Mouse (Mus musculus) embryonic facial prominence, embryonic 10.5 days (tissue): ENCODE measurements around the gene H2-Oa. TPM values are rescaled to one million over a fixed set of nuclear protein-coding genes. Genes with fewer than 3 reads are reported as not detected.

ENCODE experiments used
- DNase-seq: peaks from one replicate; pipeline ENCODE4 v3.0.0-alpha.2; 2017; ENCODE audit warnings: low spot score
- H3K27ac ChIP-seq: fragments of 300-500 bp; sonication (generic); replicated peaks from 2 replicates; pipeline ENCODE4 v1.5.1; 2016; ENCODE audit warnings: mild to moderate bottlenecking
- H3K27me3 ChIP-seq: fragments of 300-500 bp; sonication (generic); replicated peaks from 2 replicates; pipeline ENCODE4 v1.6.1; 2016; ENCODE audit warnings: low read depth, mild to moderate bottlenecking; ENCODE audit not compliant: poor library complexity, severe bottlenecking
- H3K36me3 ChIP-seq: fragments of 300-500 bp; sonication (generic); replicated peaks from 2 replicates; pipeline ENCODE4 v1.6.1; 2016; ENCODE audit warnings: mild to moderate bottlenecking, moderate library complexity
- H3K4me1 ChIP-seq: fragments of 300-500 bp; sonication (generic); 2 replicates; pipeline ENCODE4 v1.6.1; 2016
- H3K4me3 ChIP-seq: fragments of 300-500 bp; sonication (generic); 2 replicates; pipeline ENCODE4 v1.5.1; 2016; ENCODE audit warnings: mild to moderate bottlenecking, moderate library complexity
- H3K9me3 ChIP-seq: fragments of 300-500 bp; sonication (generic); 2 replicates; pipeline ENCODE4 v1.6.1; 2016; ENCODE audit warnings: mild to moderate bottlenecking
- WGBS: fragments of 180-500 bp; shearing (Covaris S2); methylation state at CpG from one replicate; pipeline ENCODE4 v1.1.7; 2016; 5-methylcytosine and 5-hydroxymethylcytosine counted together
- polyA plus RNA-seq: library from polyadenylated mRNA; unstranded; fragments of >200 nt; fragmentation: Nextera tagmentation; extraction: Ambion mirVana; gene quantifications from 2 replicates; pipeline ENCODE4 v1.2.1, GENCODE M21; 2016

H2-Oa gene
- polyA plus RNA-seq, 1 experiment from 2014 or later = 0.31 TPM

DNA sequence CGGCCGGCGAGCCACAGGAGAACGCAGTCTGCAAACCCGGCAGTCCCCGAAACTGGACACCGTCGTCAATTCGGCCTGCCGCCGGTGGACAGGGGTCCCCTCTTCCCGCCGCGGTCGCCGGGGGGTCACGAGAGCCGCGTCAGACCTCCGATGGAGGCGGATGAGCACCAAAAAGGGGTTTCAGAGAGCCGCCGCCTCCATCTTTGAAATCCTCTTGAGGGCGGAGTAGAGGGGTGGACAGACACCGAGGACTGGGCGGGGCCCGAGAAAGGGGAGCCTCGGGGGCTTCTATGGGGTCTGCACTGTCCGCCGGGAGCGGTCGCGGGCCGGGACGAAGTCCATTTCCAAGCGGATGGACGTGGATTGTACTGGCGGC is 26.7 kb downstream of the H2-Oa start:
- WGBS = under 1% methylated on average over 38 of the region's 38 CpGs
- peaks cover 56% of the 10 kb centered on the region for H3K36me3 ChIP-seq
- no peaks in the 10 kb centered on the region for H3K9me3 ChIP-seq
- peak overlapping the region; percentile 100 for H3K27ac ChIP-seq
- H3K4me1 ChIP-seq = peaks cover 28% of the 10 kb centered on the region
- H3K4me3 ChIP-seq = peak overlapping the region; percentile 99
- no peak for DNase-seq
- H3K27me3 ChIP-seq = no peaks in the 10 kb centered on the region

GRCm38 (mm10) chr17:34119249-34120179 is 27.4 kb downstream of the H2-Oa start, which contains the start of gene H2-DMa:
Gene H2-DMa (plus strand): TSS chr17:34119541.
- under 1% methylated on average over 96 of the region's 96 CpGs for WGBS
- Histone ChIP-seq H3K4me1 (peaks cover 32% of the 10 kb centered on the region), H3K27ac (peak within 1 kb of the TSS; percentile 100), H3K4me3 (peak within 1 kb of the TSS; percentile 99), H3K27me3 (no peaks in the 10 kb centered on the region), H3K9me3 (no peaks in the 10 kb centered on the region), H3K36me3 (peaks cover 49% of the 10 kb centered on the region)
- DNase-seq = peak; percentile 99

GRCm38 (mm10) chr17:34120180-34120723 is 28.1 kb downstream of the H2-Oa start:
- peak; percentile 93 for DNase-seq
- Histone ChIP-seq H3K27ac (peak overlapping the region; percentile 100), H3K4me1 (peaks cover 29% of the 10 kb centered on the region), H3K9me3 (no peaks in the 10 kb centered on the region), H3K36me3 (peaks cover 42% of the 10 kb centered on the region), H3K27me3 (no peaks in the 10 kb centered on the region), H3K4me3 (peak overlapping the region; percentile 99)
- WGBS = under 1% methylated on average over 42 of the region's 42 CpGs

GRCm38 (mm10) chr17:34120814-34121171 is 28.7 kb downstream of the H2-Oa start:
- DNase-seq = no peak
- Histone ChIP-seq H3K4me3 (peak overlapping the region; percentile 99), H3K36me3 (peaks cover 40% of the 10 kb centered on the region), H3K4me1 (peaks cover 26% of the 10 kb centered on the region), H3K27me3 (no peaks in the 10 kb centered on the region), H3K9me3 (no peaks in the 10 kb centered on the region), H3K27ac (peak overlapping the region; percentile 100)
- WGBS = under 1% methylated on average over 31 of the region's 31 CpGs

DNA sequence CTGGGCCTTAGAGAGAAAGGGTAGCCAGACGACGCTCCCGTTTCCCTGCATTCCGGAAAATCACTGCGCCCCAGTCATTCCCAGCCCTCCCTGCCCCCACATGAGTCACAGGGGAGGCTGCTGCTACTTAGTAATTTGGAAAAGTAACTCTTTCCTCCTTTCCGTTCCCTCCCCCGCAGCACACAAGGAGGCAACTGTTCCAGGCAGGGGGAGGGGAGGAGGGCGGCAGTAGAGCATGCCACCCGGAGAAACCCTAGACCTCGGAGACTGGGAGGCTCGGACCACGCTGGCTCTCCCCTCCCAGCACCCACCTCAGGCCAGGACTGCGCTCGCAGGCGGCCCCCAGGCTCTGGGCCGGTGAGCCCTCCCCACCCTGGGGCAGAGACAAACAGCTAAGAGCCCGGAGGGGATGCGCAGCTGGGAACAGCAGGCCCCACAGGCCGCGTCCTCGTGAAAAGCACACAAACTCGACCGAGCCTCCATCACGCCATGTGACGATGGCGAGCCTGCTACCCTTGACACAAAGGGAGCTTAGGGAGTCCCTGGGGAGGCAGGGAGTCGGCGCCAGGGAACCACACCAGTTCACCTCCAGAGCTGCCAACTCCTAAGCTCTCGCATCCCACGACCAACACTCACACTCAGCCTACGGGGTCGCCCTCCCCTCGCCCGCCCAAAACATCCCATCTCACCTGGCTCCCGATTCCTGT is 29.2 kb downstream of the H2-Oa start:
- Histone ChIP-seq H3K9me3 (no peaks in the 10 kb centered on the region), H3K36me3 (peaks cover 40% of the 10 kb centered on the region), H3K4me3 (peak overlapping the region; percentile 99), H3K4me1 (peaks cover 24% of the 10 kb centered on the region), H3K27ac (peak overlapping the region; percentile 100), H3K27me3 (no peaks in the 10 kb centered on the region)
- peak; percentile 92 for DNase-seq
- under 1% methylated on average over 35 of the region's 35 CpGs for WGBS

- no peaks in the 10 kb centered on the region for H3K9me3 ChIP-seq
- peak overlapping the region; percentile 100 for H3K27ac ChIP-seq
- H3K27me3 ChIP-seq = no peaks in the 10 kb centered on the region
- H3K36me3 ChIP-seq = peaks cover 39% of the 10 kb centered on the region
- H3K4me3 ChIP-seq = peak overlapping the region; percentile 99
- 2% methylated on average over 9 of the region's 10 CpGs for WGBS
- peaks cover 24% of the 10 kb centered on the region for H3K4me1 ChIP-seq
- DNase-seq = no peak
Measured at GRCm38 (mm10) chr17:34121879-34122187, 29.7 kb downstream of the H2-Oa start.

DNA sequence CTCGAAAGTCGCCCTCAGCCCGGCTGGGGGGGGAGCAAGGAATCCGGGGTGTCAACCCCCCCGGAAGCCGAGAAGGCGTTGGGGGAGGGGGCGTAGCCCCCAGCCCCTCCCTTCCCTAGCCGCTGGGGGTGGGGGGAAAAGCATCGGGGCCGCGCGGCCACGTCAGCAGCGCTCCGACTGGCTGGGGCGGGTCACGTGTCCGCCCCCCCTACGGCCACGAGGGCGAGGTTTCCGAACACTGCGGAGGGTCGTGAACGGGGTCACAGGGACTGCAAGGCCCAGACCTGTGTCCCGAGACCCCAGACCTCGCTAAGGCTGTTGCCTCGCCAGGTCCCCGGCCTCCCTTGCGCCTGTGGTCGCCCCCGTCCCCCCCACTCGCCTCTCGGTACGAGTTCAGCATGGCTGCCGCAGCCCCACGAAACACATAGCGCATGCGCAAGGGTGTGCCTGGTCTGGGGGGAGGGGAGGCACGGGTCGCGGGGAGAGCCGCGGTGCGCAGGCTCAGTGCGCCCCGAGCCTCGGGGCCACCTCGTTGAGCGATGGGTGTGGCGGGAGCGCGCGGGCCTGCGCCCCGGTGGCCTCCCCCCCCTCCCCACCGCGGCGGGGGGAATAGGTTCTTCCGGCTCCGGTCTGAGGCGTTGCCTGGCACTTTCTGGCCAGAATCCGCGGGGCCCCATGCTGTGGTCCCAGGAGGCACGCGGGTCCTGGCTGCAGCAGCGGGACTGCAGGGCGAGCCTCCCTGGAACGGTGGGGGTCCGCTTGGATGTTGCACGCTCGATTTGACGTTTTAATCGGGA is 30.2 kb downstream of the H2-Oa start, which contains the start of gene Brd2:
Brd2 (minus strand) TSS at position 447 of the 797 bp plus-strand sequence.
- peaks cover 5% of the 10 kb centered on the region; the same call in 1 of the 2 replicates for H3K27me3 ChIP-seq
- peak within 1 kb of the TSS; percentile 100 for H3K27ac ChIP-seq
- under 1% methylated on average over 74 of the region's 75 CpGs for WGBS
- H3K9me3 ChIP-seq = no peaks in the 10 kb centered on the region
- H3K4me1 ChIP-seq = peaks cover 25% of the 10 kb centered on the region
- peak; percentile 98 for DNase-seq
- H3K4me3 ChIP-seq = peak within 1 kb of the TSS; percentile 99
- peaks cover 33% of the 10 kb centered on the region for H3K36me3 ChIP-seq

DNA sequence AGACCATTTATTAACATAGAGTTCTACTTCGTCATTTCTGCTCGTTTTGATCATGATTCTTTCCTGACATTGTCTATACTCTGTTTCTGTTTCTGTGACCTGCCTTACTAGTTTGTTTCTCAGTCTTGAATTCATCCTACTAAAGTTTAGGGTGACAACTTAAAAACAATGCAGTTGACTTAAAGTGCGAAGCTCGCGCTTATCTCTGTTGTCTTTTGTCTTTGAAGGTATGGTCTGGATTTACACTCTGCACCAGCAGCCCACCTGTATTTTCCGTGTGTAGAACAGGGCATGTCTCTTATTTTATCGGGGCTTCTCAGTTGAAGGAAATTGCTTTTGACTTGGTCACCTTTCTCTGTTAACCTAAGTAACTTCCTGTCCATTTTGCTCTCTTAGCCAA is 31.0 kb downstream of the H2-Oa start:
- H3K27ac ChIP-seq = peak overlapping the region; percentile 100
- H3K27me3 ChIP-seq = peaks cover 10% of the 10 kb centered on the region
- 2% methylated on average over 7 of the region's 7 CpGs for whole genome bisulfite sequencing
- H3K36me3 ChIP-seq = peaks cover 26% of the 10 kb centered on the region
- DNase-seq = no peak
- peak overlapping the region; percentile 99 for H3K4me3 ChIP-seq
- peaks cover 33% of the 10 kb centered on the region for H3K4me1 ChIP-seq
- no peaks in the 10 kb centered on the region for H3K9me3 ChIP-seq

GRCm38 (mm10) chr17:34123518-34123917 is 31.4 kb downstream of the H2-Oa start:
- peak overlapping the region; percentile 99 for H3K4me3 ChIP-seq
- H3K9me3 ChIP-seq = no peaks in the 10 kb centered on the region
- H3K27ac ChIP-seq = peak overlapping the region; percentile 100
- H3K4me1 ChIP-seq = peaks cover 37% of the 10 kb centered on the region
- H3K27me3 ChIP-seq = peaks cover 13% of the 10 kb centered on the region
- WGBS = 21% methylated on average over 2 of the region's 2 CpGs
- H3K36me3 ChIP-seq = peaks cover 22% of the 10 kb centered on the region
- DNase-seq = peak; percentile 56

GRCm38 (mm10) chr17:34124649-34125048 is 32.5 kb downstream of the H2-Oa start:
- H3K27me3 ChIP-seq = peaks cover 24% of the 10 kb centered on the region
- no peaks in the 10 kb centered on the region for H3K9me3 ChIP-seq
- H3K4me3 ChIP-seq = peak overlapping the region; percentile 26; the same call in 1 of the 2 replicates
- no peak for DNase-seq
- no peak overlapping the region for H3K27ac ChIP-seq
- WGBS = 83% methylated on average over 6 of the region's 6 CpGs
- H3K4me1 ChIP-seq = peaks cover 47% of the 10 kb centered on the region
- peaks cover 13% of the 10 kb centered on the region; the same call in 1 of the 2 replicates for H3K36me3 ChIP-seq

DNA sequence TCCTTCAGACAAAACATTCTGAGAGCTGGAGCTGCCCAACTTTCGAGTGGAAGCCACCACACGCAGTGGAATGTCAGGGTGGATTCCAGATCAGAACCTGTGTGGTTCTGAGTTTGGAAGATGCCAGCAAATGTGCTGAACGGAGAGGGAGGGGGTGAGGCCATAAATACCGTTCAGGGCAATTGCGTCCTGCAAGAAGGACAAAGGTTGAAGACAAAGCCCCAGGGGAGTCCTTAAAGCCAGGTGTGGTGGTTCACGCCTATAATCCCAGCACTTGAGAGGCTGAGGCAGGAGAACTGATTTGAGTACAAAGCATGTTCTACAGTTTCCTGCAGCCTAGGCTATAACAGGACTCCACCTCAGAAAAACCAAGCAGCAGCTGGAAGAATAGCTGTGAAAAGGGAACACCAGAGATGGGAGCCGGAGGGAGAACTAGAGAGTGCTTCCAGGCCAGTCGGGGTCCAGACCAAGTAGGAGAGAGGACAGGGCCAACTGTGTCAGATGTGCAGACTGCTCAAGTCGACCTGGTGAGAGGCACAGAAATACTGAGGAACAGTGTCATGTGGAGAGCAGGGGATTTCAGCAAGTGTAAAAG is 34.8 kb downstream of the H2-Oa start:
- peaks cover 47% of the 10 kb centered on the region for H3K4me1 ChIP-seq
- H3K27ac ChIP-seq = no peak overlapping the region
- peaks cover 24% of the 10 kb centered on the region for H3K27me3 ChIP-seq
- WGBS = 62% methylated on average over 9 of the region's 9 CpGs
- DNase-seq = no peak
- H3K9me3 ChIP-seq = no peaks in the 10 kb centered on the region
- H3K4me3 ChIP-seq = no peak overlapping the region
- H3K36me3 ChIP-seq = peaks cover 13% of the 10 kb centered on the region; the same call in 1 of the 2 replicates
